Mouse (Mus musculus) CD4-positive helper T cell, adult 2 months (primary cell): ENCODE measurements around the gene Taok2.
A peak's percentile ranks its signal among the peaks of the same experiment; 100 is the strongest.

Source experiments
- DNase-seq: peaks from one replicate; pipeline ENCODE4 v3.0.0-alpha.2; 2012; ENCODE audit warnings: low read depth, missing footprints, low spot score

Taok2 gene

GRCm38 (mm10) chr7:126870520-126870891, 14.0 kb downstream of the Taok2 start:
- no peak for DNase-seq

GRCm38 (mm10) chr7:126869780-126870519, 14.6 kb downstream of the Taok2 start:
- DNase-seq, result no peak

GRCm38 (mm10) chr7:126868003-126868402, 16.5 kb downstream of the Taok2 start:
- DNase-seq, result no peak

GRCm38 (mm10) chr7:126867534-126867933, 17.0 kb downstream of the Taok2 start:
- no peak for DNase-seq

- no peak for DNase-seq
Measured at GRCm38 (mm10) chr7:126863791-126864190, 20.7 kb downstream of the Taok2 start.

- peak; percentile 94 for DNase-seq
Measured at GRCm38 (mm10) chr7:126862147-126862784, 22.2 kb downstream of the Taok2 start, which contains the start of gene Ino80e. Gene Ino80e (minus strand): TSS chr7:126862377.

GRCm38 (mm10) chr7:126861429-126862130, 22.9 kb downstream of the Taok2 start, which contains the start of gene Hirip3:
Gene Hirip3 (plus strand): TSS chr7:126861972.
- DNase-seq, result peak; percentile 94

DNA sequence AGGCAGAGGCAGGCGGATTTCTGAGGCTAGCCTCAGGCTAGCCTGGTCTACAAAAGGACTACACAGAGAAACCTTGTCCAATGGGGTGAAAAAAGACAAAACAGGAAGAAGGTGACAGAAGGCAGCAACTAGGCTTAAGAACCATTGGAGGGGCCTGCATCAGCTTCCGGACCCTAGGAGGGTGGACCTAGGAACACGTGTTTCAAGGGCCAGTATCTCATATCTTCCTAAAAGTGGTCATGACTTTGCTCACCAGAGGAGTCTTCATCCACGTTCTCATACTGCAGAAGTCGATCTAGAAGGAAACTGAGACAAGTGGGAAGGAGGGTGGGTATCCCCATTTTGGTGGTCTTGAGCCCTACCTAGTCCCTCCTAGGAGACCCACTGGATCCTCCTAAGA, 23.5 kb downstream of the Taok2 start:
- DNase-seq, result no peak

DNA sequence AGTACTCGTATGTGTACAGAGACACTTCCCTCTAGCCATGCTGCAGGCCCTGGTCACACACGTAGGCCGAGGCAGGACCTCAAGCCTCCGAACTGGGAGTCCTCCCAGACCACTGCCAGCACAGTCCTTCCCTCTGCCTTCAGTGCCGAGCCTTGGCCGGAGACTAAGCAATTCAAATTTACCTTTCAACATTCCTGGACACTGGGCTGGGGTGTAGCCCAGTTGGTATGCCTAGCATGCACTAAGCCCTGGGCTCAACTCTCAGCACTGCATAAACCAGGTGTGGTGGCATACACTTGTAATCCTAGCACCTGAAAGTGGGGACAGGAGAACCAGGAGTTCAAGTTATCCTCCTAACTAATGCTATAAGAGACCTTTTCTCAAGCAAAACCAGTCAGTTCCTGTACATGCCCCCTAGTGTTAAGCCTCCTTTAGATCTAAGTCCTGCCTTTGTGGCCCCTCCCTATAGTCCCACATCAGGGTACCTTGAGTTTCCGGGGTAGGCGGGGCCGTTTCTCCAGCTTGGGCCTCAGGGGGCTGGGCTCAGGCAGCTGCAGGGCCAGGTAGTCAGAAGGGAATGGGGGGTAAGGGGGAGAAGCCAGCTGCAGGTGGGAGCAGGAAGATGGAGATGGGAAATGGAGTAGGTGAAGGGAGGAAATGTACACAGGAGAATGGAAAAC, 27.6 kb downstream of the Taok2 start:
- peak; percentile 44 for DNase-seq

DNA sequence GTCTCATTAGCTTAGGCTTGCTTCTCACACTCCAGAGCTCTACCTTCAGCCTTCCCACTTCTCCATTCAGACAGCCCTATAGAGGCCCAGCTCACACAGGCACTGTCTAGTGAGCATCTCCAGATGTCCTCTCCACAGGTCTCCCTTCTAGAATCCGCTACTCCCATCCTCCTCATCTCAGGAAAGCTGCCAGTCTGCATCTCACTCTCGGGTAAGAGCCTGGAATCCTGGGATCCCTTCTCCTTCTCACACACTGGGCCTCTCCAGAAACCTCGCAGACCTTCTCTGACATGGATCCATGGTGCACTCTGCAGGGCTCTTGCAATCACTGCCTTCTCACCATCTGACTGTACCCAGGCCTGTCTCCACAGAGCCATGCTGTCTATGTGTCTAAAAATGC, 28.9 kb downstream of the Taok2 start:
- DNase-seq, result no peak

DNA sequence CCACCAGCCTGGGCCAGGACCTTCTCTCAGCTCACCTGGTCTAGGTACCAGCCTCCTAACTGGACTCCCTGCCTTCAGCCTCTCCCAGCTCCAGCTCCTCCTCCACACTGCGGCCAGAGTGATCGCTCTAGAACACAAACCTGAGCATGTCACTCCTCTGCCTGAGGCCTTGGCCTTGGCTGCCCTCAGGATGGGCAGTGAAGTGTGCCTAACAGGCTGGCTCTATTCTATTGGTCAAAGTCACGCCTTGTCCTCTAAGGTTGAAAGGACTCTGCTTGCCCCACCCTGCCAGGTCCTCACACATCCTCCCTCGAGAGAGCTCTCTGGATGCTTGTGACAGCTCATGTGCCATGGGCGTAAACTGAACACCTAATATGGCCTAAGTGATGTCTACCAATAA, 31.0 kb downstream of the Taok2 start:
- no peak for DNase-seq

GRCm38 (mm10) chr7:126851192-126851591, 33.3 kb downstream of the Taok2 start:
- no peak for DNase-seq

DNA sequence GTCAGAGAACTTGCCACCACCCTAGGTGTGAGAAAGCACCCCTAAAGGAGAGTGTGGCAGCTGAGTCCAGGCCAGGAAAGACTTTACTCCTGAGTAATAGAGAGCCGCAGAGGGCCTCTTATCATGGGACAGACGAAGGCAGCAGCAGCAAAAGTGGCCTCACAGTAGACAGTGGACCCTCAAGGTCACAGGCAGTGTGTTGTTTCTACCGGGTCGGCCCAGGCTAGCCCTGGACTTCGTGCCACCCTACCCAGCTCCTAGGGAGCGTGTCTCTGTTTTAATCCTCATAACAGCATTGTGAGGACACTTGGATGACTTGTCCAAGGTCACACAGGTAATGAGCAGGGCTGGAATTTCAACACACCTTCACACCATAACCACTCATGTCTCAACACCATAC, 34.3 kb downstream of the Taok2 start:
- no peak for DNase-seq

DNA sequence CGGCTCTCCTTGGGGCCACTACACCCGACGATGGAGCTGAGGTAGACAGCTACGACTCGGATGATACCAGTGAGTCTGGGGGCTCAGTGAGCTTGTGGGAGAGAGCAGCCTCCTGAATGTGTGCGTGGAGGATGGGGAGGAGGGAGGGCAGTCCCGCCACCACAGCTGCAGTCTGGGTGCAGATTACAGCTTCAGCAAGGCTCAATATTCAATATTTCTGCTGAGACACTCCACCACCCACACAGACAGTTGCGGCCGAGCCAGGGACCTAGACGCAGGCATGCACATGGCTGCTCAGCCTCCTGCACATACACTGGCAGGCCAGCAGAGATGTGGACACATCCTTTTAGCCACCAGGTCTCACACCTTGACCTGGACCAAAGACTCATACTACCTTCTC, 35.7 kb downstream of the Taok2 start:
- DNase-seq, result no peak

DNA sequence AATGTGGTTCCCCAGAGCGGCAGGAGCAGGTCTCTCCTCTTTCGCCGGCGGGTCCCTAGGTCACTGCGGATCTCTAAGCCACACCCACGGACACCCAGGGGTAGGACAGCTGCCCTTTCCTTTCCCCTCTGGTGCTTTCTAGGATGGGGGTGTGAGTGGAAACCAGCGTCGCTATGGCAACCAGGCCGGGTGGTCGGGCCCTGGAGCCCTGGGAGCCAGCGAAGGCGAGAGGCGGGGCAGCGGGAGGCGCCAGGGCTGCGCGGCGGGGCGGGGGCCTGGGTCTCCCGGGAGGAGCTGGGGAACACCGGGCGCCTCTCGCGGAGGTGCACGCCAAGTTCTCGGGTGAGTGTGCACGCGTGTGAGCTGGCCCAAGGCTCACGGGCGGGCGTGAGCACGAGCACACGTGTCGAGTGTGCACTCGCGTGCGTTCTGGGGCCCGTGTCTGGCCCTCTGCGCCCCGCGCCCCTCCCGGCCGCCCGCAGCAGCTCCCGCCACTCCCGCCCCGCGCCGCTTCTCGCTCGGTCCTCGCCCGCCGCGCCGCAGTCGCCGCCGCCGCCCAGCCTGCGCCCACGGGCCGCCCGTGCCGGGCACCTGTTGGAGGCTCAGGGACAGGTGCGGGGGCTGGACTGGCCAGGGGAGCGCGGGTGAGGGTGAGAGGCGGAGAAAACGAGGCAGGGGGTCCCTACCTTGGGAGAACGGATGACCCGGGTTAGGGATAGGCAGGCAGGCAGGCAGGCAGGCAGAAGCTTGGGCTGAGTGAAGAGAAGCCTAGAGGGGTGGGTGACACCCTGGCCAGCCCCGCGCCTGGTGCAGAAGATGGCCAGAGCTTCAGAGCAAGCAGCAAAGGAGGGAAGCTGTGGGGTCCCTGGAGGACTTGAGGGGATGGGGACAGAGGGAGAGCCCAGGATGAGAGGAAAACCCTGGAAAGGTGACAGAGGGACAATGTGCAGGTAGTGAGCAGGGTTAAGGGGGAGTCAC, 36.8 kb downstream of the Taok2 start:
- DNase-seq, result no peak

- DNase-seq, result no peak
Measured at GRCm38 (mm10) chr7:126847116-126847420, 37.4 kb downstream of the Taok2 start, which contains the start of gene Doc2a. Gene Doc2a (plus strand): TSS chr7:126847416.

DNA sequence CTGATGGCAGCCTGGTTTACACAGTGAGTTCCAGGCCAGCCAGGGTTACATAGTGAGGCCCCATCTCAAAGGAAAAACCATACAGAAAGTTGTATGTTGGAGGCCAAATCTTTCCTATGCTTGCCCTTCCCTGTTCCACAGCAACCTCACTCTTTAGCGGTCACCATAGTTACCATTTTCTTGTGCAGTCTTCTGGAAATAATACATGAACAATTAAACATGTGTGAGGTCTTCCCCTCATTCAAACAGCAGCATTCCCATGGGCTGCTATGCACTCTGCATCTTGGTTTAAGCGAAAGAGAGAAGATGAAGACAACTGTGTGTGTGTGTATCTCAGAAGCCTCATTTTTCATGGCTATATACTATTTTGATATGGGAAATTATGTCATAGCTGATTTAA, 39.0 kb downstream of the Taok2 start:
- no peak for DNase-seq

GRCm38 (mm10) chr7:126843276-126843675, 41.2 kb downstream of the Taok2 start:
- no peak for DNase-seq

GRCm38 (mm10) chr7:126833294-126833693, 51.2 kb downstream of the Taok2 start:
- DNase-seq, result no peak

- DNase-seq, result peak; percentile 83
Measured at GRCm38 (mm10) chr7:126832036-126832598, 52.4 kb downstream of the Taok2 start.

DNA sequence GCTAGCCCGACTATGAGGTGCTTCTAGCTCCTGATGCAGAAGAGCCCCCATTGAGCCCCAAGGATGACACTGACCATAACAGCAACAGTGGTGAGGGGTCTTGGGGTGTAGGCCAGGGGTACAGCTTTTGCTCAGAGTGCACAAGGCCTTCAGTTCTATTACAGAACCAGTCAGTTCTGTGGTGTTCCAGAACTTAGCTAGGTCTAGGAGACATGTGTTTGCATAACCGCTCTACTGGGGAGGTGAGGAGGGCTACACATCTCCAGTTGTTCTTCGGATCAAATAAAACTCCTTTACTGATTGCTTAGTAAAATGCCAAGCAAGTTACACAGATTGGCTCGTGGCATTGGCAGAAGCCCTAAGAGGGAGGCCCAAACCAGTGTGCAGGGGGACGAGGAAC, 53.0 kb downstream of the Taok2 start, which contains the start of gene 4930451I11Rik:
Gene 4930451I11Rik, minus strand, starts transcription at position 101 of the 400 bp plus-strand sequence.
- no peak for DNase-seq
